Comparison of ENCODE assay signal across 7 mouse cellular contexts in genomic region chr9:72531996-72532380, GRCm38 (mm10). TPM values are rescaled to one million over a fixed set of nuclear protein-coding genes. Genes with fewer than 3 reads are reported as not detected.
DNase-seq lines count a peak whose midpoint lies in the region; ATAC-seq lines count a peak whose summit lies in the region.

Rfx7 (plus strand) TSS chr9:72532240.

- H3K4me3 ChIP-seq in hindbrain, embryonic 13.5 days: peak within 1 kb of the TSS; percentile 90

- DNase-seq in adipocyte (ENCODE audit: low spot score): peak; percentile 62
- DNase-seq in cerebellum, postnatal 14 days: peak; percentile 85 to 90
- DNase-seq in frontal cortex, postnatal 14 days (ENCODE audit: low spot score in 2 of 2): peak; percentile 55 to 64
- peak; percentile 58 for DNase-seq in left cerebral cortex, adult 11 months (ENCODE audit: low spot score)
- DNase-seq in lung, postnatal 25 days (ENCODE audit: low spot score): peak; percentile 64
- peak; percentile 83 for DNase-seq in retina, embryonic 14.5 days (ENCODE audit: low spot score)

- H3K27ac ChIP-seq in hindbrain, embryonic 13.5 days: peak within 1 kb of the TSS; percentile 100

- no peaks in the 10 kb centered on the region for H3K27me3 ChIP-seq in hindbrain, embryonic 13.5 days

- H3K4me2 ChIP-seq in hindbrain, embryonic 13.5 days: peak within 1 kb of the TSS; percentile 67

- peak; percentile 92 for ATAC-seq in hindbrain, embryonic 13.5 days (ENCODE audit: low FRiP score)

- under 1% methylated on average over 50 of the region's 63 CpGs for WGBS in hindbrain, embryonic 13.5 days

- H3K36me3 ChIP-seq in hindbrain, embryonic 13.5 days: no peaks in the 10 kb centered on the region

- H3K4me1 ChIP-seq in hindbrain, embryonic 13.5 days (replicated peaks): peaks cover 15% of the 10 kb centered on the region

- H3K9me3 ChIP-seq in hindbrain, embryonic 13.5 days: no peaks in the 10 kb centered on the region

- H3K9ac ChIP-seq in hindbrain, embryonic 13.5 days: peak within 1 kb of the TSS; percentile 95

RNA-seq across cellular contexts. Expression of gene Rfx7, which starts in this region (rescaled TPM):
- polyA plus RNA-seq in hindbrain, embryonic 13.5 days (2015; fragmentation: Nextera tagmentation; extraction: Ambion mirVana): 16.6 and 17.2 TPM in 2 replicates

Comparison
In these comparisons a context has a peak if more than half of its experiments do, and no peak if none do; other contexts are left out.
1. Peak in every context shown above with its lines: DNase-seq, ATAC-seq, H3K4me3 ChIP-seq and H3K27ac ChIP-seq.